Mouse (Mus musculus): Measurements from ENCODE around the gene Nsl1. TPM values are rescaled to one million over a fixed set of nuclear protein-coding genes. Genes with fewer than 3 reads are reported as not detected.

Gene Nsl1
- polyA plus RNA-seq, 1 experiment from 2014 or later: 12.7 TPM

- no peak overlapping the region for H3K9ac ChIP-seq (ENCODE audit: low read depth, low read length)
- no peak for ATAC-seq (ENCODE audit: low read depth)
- no peak overlapping the region for H3K4me3 ChIP-seq (ENCODE audit: low read depth, low read length)
- H3K36me3 ChIP-seq (ENCODE audit: control insufficient read depth, insufficient read depth): peaks cover 26% of the 10 kb centered on the region
- peaks cover 21% of the 10 kb centered on the region for H3K4me1 ChIP-seq (ENCODE audit: control insufficient read depth, low read depth, low read length)
- H3K27ac ChIP-seq (ENCODE audit: low read length): no peak overlapping the region
- no peak overlapping the region; the same call in 1 of the 2 replicates for H3K4me2 ChIP-seq (ENCODE audit: low read depth, low read length)
- 70% methylated on average over 4 of the region's 4 CpGs for WGBS (ENCODE audit: insufficient replicate concordance)
- no peaks in the 10 kb centered on the region for H3K27me3 ChIP-seq (ENCODE audit: control insufficient read depth, insufficient read depth, low read depth, low read length)
- H3K9me3 ChIP-seq (replicated peaks; ENCODE audit: control insufficient read depth, low read length): no peaks in the 10 kb centered on the region
Measured at GRCm38 (mm10) chr1:191065188-191065587, 2.4 kb downstream of the Nsl1 start.

- WGBS (ENCODE audit: insufficient replicate concordance): 82% methylated on average over 5 of the region's 5 CpGs
- H3K4me1 ChIP-seq (ENCODE audit: control insufficient read depth, low read depth, low read length): peaks cover 20% of the 10 kb centered on the region
- H3K36me3 ChIP-seq (ENCODE audit: control insufficient read depth, insufficient read depth): peaks cover 54% of the 10 kb centered on the region
- ATAC-seq (ENCODE audit: low read depth): no peak
- no peak overlapping the region for H3K4me3 ChIP-seq (ENCODE audit: low read depth, low read length)
- H3K9me3 ChIP-seq (replicated peaks; ENCODE audit: control insufficient read depth, low read length): no peaks in the 10 kb centered on the region
- H3K4me2 ChIP-seq (ENCODE audit: low read depth, low read length): no peak overlapping the region
- no peak overlapping the region for H3K9ac ChIP-seq (ENCODE audit: low read depth, low read length)
- no peak overlapping the region for H3K27ac ChIP-seq (ENCODE audit: low read length)
- no peaks in the 10 kb centered on the region for H3K27me3 ChIP-seq (ENCODE audit: control insufficient read depth, insufficient read depth, low read depth, low read length)
Measured at GRCm38 (mm10) chr1:191068377-191068776, 5.6 kb downstream of the Nsl1 start.

GRCm38 (mm10) chr1:191070259-191070658, 7.4 kb downstream of the Nsl1 start:
- Histone ChIP-seq H3K9ac (ENCODE audit: low read depth, low read length) (no peak overlapping the region), H3K4me2 (ENCODE audit: low read depth, low read length) (no peak overlapping the region), H3K36me3 (ENCODE audit: control insufficient read depth, insufficient read depth) (peaks cover 62% of the 10 kb centered on the region), H3K27me3 (ENCODE audit: control insufficient read depth, insufficient read depth, low read depth, low read length) (no peaks in the 10 kb centered on the region), H3K9me3 (replicated peaks; ENCODE audit: control insufficient read depth, low read length) (no peaks in the 10 kb centered on the region), H3K4me1 (ENCODE audit: control insufficient read depth, low read depth, low read length) (peaks cover 9% of the 10 kb centered on the region), H3K4me3 (ENCODE audit: low read depth, low read length) (no peak overlapping the region), H3K27ac (ENCODE audit: low read length) (no peak overlapping the region)
- no peak for ATAC-seq (ENCODE audit: low read depth)
- 84% methylated on average over 4 of the region's 4 CpGs for WGBS (ENCODE audit: insufficient replicate concordance)

GRCm38 (mm10) chr1:191071613-191072012, 8.8 kb downstream of the Nsl1 start:
- no peak for ATAC-seq (ENCODE audit: low read depth)
- H3K4me3 ChIP-seq (ENCODE audit: low read depth, low read length): no peak overlapping the region
- H3K4me2 ChIP-seq (ENCODE audit: low read depth, low read length): no peak overlapping the region
- WGBS (ENCODE audit: insufficient replicate concordance): 76% methylated on average over 6 of the region's 6 CpGs
- H3K36me3 ChIP-seq (ENCODE audit: control insufficient read depth, insufficient read depth): peaks cover 65% of the 10 kb centered on the region
- no peak overlapping the region for H3K9ac ChIP-seq (ENCODE audit: low read depth, low read length)
- no peak overlapping the region; the same call in 1 of the 2 replicates for H3K27ac ChIP-seq (ENCODE audit: low read length)
- H3K27me3 ChIP-seq (ENCODE audit: control insufficient read depth, insufficient read depth, low read depth, low read length): no peaks in the 10 kb centered on the region
- H3K9me3 ChIP-seq (replicated peaks; ENCODE audit: control insufficient read depth, low read length): no peaks in the 10 kb centered on the region
- H3K4me1 ChIP-seq (ENCODE audit: control insufficient read depth, low read depth, low read length): peaks cover 7% of the 10 kb centered on the region

- H3K4me1 ChIP-seq (ENCODE audit: control insufficient read depth, low read depth, low read length): peaks cover 7% of the 10 kb centered on the region
- H3K4me2 ChIP-seq (ENCODE audit: low read depth, low read length): no peak overlapping the region
- H3K27me3 ChIP-seq (ENCODE audit: control insufficient read depth, insufficient read depth, low read depth, low read length): no peaks in the 10 kb centered on the region
- H3K9me3 ChIP-seq (replicated peaks; ENCODE audit: control insufficient read depth, low read length): no peaks in the 10 kb centered on the region
- 85% methylated on average over 16 of the region's 16 CpGs for WGBS (ENCODE audit: insufficient replicate concordance)
- peak overlapping the region; percentile 67 for H3K27ac ChIP-seq (ENCODE audit: low read length)
- no peak for ATAC-seq (ENCODE audit: low read depth)
- H3K9ac ChIP-seq (ENCODE audit: low read depth, low read length): no peak overlapping the region
- H3K4me3 ChIP-seq (ENCODE audit: low read depth, low read length): no peak overlapping the region
- H3K36me3 ChIP-seq (ENCODE audit: control insufficient read depth, insufficient read depth): peaks cover 72% of the 10 kb centered on the region
Measured at GRCm38 (mm10) chr1:191072329-191072913, 9.6 kb downstream of the Nsl1 start.

GRCm38 (mm10) chr1:191073001-191073400, 10.2 kb downstream of the Nsl1 start:
- no peak overlapping the region for H3K4me2 ChIP-seq (ENCODE audit: low read depth, low read length)
- no peak overlapping the region for H3K4me3 ChIP-seq (ENCODE audit: low read depth, low read length)
- no peaks in the 10 kb centered on the region for H3K27me3 ChIP-seq (ENCODE audit: control insufficient read depth, insufficient read depth, low read depth, low read length)
- no peak overlapping the region for H3K9ac ChIP-seq (ENCODE audit: low read depth, low read length)
- 62% methylated on average over 6 of the region's 6 CpGs for WGBS (ENCODE audit: insufficient replicate concordance)
- ATAC-seq (ENCODE audit: low read depth): peak; percentile 47
- no peaks in the 10 kb centered on the region for H3K9me3 ChIP-seq (replicated peaks; ENCODE audit: control insufficient read depth, low read length)
- H3K36me3 ChIP-seq (ENCODE audit: control insufficient read depth, insufficient read depth): peaks cover 77% of the 10 kb centered on the region
- peak overlapping the region; percentile 67 for H3K27ac ChIP-seq (ENCODE audit: low read length)
- H3K4me1 ChIP-seq (ENCODE audit: control insufficient read depth, low read depth, low read length): peaks cover 7% of the 10 kb centered on the region

- H3K27ac ChIP-seq (ENCODE audit: low read length): no peak overlapping the region
- H3K4me1 ChIP-seq (ENCODE audit: control insufficient read depth, low read depth, low read length): peaks cover 7% of the 10 kb centered on the region
- H3K36me3 ChIP-seq (ENCODE audit: control insufficient read depth, insufficient read depth): peaks cover 77% of the 10 kb centered on the region
- no peak overlapping the region for H3K4me3 ChIP-seq (ENCODE audit: low read depth, low read length)
- 47% methylated on average over 4 of the region's 4 CpGs for WGBS (ENCODE audit: insufficient replicate concordance)
- H3K9me3 ChIP-seq (replicated peaks; ENCODE audit: control insufficient read depth, low read length): no peaks in the 10 kb centered on the region
- no peak overlapping the region for H3K4me2 ChIP-seq (ENCODE audit: low read depth, low read length)
- no peaks in the 10 kb centered on the region for H3K27me3 ChIP-seq (ENCODE audit: control insufficient read depth, insufficient read depth, low read depth, low read length)
- H3K9ac ChIP-seq (ENCODE audit: low read depth, low read length): no peak overlapping the region
- ATAC-seq (ENCODE audit: low read depth): no peak
Measured at GRCm38 (mm10) chr1:191073486-191073885, 10.7 kb downstream of the Nsl1 start.

- Histone ChIP-seq H3K27ac (ENCODE audit: low read length) (0 out of 2 replicates have a peak overlapping the region, but pooled peaks have one; percentile 29), H3K27me3 (ENCODE audit: control insufficient read depth, insufficient read depth, low read depth, low read length) (no peaks in the 10 kb centered on the region), H3K4me2 (ENCODE audit: low read depth, low read length) (no peak overlapping the region), H3K4me3 (ENCODE audit: low read depth, low read length) (no peak overlapping the region), H3K4me1 (ENCODE audit: control insufficient read depth, low read depth, low read length) (peaks cover 7% of the 10 kb centered on the region), H3K9me3 (replicated peaks; ENCODE audit: control insufficient read depth, low read length) (no peaks in the 10 kb centered on the region), H3K36me3 (ENCODE audit: control insufficient read depth, insufficient read depth) (peaks cover 70% of the 10 kb centered on the region), H3K9ac (ENCODE audit: low read depth, low read length) (no peak overlapping the region)
- peak; percentile 30; the same call in 1 of the 2 replicates for ATAC-seq (ENCODE audit: low read depth)
- 50% methylated on average over 10 of the region's 10 CpGs for WGBS (ENCODE audit: insufficient replicate concordance)
Measured at GRCm38 (mm10) chr1:191075199-191075883, 12.5 kb downstream of the Nsl1 start.

GRCm38 (mm10) chr1:191083230-191083629, 20.4 kb downstream of the Nsl1 start:
- Histone ChIP-seq H3K9ac (ENCODE audit: low read depth, low read length) (no peak overlapping the region), H3K4me3 (ENCODE audit: low read depth, low read length) (no peak overlapping the region), H3K4me1 (ENCODE audit: control insufficient read depth, low read depth, low read length) (peaks cover 4% of the 10 kb centered on the region; the same call in 1 of the 2 replicates), H3K36me3 (ENCODE audit: control insufficient read depth, insufficient read depth) (peaks cover 36% of the 10 kb centered on the region), H3K27ac (ENCODE audit: low read length) (peak overlapping the region; percentile 35; the same call in 1 of the 2 replicates), H3K4me2 (ENCODE audit: low read depth, low read length) (peak overlapping the region; percentile 10; the same call in 1 of the 2 replicates), H3K27me3 (ENCODE audit: control insufficient read depth, insufficient read depth, low read depth, low read length) (no peaks in the 10 kb centered on the region), H3K9me3 (replicated peaks; ENCODE audit: control insufficient read depth, low read length) (no peaks in the 10 kb centered on the region)
- WGBS (ENCODE audit: insufficient replicate concordance): 70% methylated on average over 8 of the region's 8 CpGs
- ATAC-seq (ENCODE audit: low read depth): peak; percentile 77

Measured in liver, embryonic 16.5 days (tissue).